Mouse (Mus musculus): ENCODE measurements around the gene Flg. TPM values are rescaled to one million over a fixed set of nuclear protein-coding genes. Genes with fewer than 3 reads are reported as not detected.

The Flg gene
- polyA plus RNA-seq, 1 experiment from 2014 or later: not detected

- ATAC-seq (replicated peaks; ENCODE audit: extremely low read depth, insufficient read depth, low FRiP score): no peak
- Histone ChIP-seq H3K4me2 (ENCODE audit: low read depth, low read length) (no peak overlapping the region), H3K9me3 (replicated peaks; ENCODE audit: control insufficient read depth, low read length) (no peaks in the 10 kb centered on the region), H3K36me3 (ENCODE audit: control insufficient read depth, insufficient read depth) (no peaks in the 10 kb centered on the region), H3K9ac (ENCODE audit: low read length) (no peak overlapping the region), H3K27me3 (ENCODE audit: control insufficient read depth, insufficient read depth, low read length) (no peaks in the 10 kb centered on the region), H3K27ac (ENCODE audit: low read length) (no peak overlapping the region), H3K4me3 (ENCODE audit: low read length) (no peak overlapping the region), H3K4me1 (ENCODE audit: control insufficient read depth, insufficient read depth, low read length) (no peaks in the 10 kb centered on the region)
- 81% methylated on average over 4 of the region's 4 CpGs for WGBS
These were observed 66.7 kb downstream of the Flg start for GRCm38 (mm10) chr3:93340021-93340420.

Other genes with a start within 250 kb of the Flg start
- not detected in 2 replicates for gene Gm4858, start 204.7 kb upstream of the Flg start, polyA plus RNA-seq (2015; fragmentation: Nextera tagmentation; extraction: Ambion mirVana)
- gene Crnn, start 128.7 kb upstream of the Flg start, polyA plus RNA-seq (2015; fragmentation: Nextera tagmentation; extraction: Ambion mirVana): 0.08 TPM in 1 of 2 replicates, not detected in the other
- not detected in 2 replicates for gene Flg2, start 76.2 kb upstream of the Flg start, polyA plus RNA-seq (2015; fragmentation: Nextera tagmentation; extraction: Ambion mirVana)
- 0.02 TPM in 1 of 2 replicates, not detected in the other for gene Hrnr, start 46.2 kb downstream of the Flg start, polyA plus RNA-seq (2015; fragmentation: Nextera tagmentation; extraction: Ambion mirVana)
- gene Rptn, start 120.2 kb downstream of the Flg start, polyA plus RNA-seq (2015; fragmentation: Nextera tagmentation; extraction: Ambion mirVana): 0.04 TPM in 1 of 2 replicates, not detected in the other
- gene Tchh, start 168.8 kb downstream of the Flg start, polyA plus RNA-seq (2015; fragmentation: Nextera tagmentation; extraction: Ambion mirVana): 0.70 and 0.86 TPM in 2 replicates
- not detected in 2 replicates for gene Tchhl1, start 195.2 kb downstream of the Flg start, polyA plus RNA-seq (2015; fragmentation: Nextera tagmentation; extraction: Ambion mirVana)
- gene S100a11, start 247.0 kb downstream of the Flg start, polyA plus RNA-seq (2015; fragmentation: Nextera tagmentation; extraction: Ambion mirVana): 709 and 778 TPM in 2 replicates